Mouse (Mus musculus) cerebellum, adult 8-10 months (tissue): ENCODE measurements at regions not wholly inside any gene's neighbourhood (a gene's known extent, or its start where the extent isn't known, plus 50 kb on each side); places are given as distances from the start of the nearest gene placed in this dataset.

Source experiments
- DNase-seq: peaks from one replicate; pipeline ENCODE4 v3.0.0; 2022

DNA sequence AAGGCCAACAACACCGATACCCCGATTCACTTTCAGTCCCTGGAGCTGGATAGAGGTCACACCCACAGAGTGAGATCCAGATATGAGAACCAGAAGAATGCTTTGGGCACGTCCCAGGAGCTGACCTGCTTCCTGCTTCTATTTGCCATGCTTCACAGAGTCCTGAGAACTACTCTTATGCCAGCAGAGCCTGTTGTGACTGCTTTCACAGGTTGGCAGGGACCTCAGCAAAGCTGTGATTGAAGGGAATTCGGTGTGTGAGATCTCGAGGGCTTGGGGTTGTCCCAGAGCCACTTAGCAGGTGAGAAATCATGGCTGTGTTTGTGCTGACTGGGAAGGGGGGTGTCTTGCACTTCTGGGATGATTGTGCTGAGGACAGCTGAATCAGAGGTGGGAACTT lies 197.5 kb upstream of the Kif2a start:
- peak; percentile 10 for DNase-seq

DNA sequence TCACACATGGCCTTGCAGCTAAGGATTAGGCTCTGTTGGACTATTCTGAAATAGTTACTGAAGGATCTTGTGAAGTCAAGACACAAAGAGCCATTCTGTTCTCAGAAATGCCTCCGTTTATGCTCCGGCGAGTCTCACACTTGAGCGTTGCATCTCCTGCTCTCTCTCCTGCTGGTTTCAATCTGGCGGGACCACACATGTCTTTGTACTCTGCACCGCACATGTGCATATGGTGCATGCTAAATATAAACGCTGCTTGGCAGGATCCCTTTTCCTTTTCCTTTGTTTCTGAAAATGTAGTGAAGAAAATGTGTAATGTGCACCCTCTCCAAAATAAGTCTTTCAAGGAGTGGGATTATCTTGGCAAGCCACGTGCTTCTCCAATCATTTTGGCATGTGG lies 196.4 kb upstream of the Kif2a start:
- peak; percentile 52 for DNase-seq

DNA sequence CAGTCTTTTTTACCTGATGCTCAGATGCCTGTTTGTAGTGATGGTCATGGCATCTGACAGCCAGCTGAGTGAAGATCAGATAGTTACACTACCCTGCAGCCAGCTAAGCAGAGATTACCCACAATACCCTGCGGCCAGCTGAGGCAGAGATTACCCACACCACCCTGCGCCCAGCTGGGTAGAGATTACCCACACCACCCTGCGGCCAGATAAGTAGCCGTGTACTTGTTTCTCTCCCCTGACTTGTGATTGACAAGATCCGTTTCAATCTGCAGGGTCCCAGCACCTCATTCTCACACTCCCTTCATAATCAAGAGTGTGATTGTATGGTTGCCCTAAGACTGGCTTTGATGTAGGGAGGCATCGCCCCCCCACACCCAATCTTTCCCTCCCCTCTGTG lies 195.9 kb upstream of the Kif2a start:
- DNase-seq, result peak; percentile 14

DNA sequence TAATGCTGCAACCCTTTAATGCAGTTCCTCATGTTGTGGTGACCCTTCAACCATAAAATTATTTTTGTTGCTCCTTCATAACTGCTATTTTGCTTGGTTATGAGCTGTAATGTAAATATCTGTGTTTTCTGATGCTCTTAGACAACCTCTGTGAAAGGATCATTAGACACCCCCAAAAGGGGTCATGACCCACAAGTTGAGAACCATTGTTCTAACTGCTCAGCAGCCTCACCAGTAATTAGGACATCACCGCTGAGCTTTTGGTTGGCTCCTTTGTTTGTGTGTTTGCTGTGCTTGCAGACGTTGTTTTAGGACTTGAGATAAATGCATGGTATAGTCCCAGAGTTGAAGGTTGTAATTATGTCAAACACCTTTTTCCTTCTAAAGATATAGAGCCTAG lies 191.4 kb upstream of the Kif2a start:
- DNase-seq, result no peak

DNA sequence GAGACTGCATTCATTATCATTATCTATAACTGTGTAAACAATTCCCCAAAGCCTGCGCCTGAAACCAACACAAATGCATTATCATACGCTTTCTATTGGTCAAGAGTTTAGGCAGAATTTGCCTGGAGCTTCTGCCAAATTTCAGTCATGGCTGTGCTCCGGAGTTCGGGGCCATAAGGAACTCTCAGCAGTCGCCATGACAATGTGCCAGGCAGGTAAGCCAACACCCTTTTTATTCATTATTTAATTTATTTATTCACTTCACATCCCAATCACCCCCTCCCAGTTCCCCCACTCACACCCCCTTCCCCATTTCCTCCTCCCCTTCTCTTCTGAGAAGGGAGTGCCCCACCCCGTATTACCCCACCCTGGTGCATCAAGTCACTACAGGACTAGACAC lies 188.8 kb upstream of the Kif2a start:
- peak; percentile 16 for DNase-seq

DNA sequence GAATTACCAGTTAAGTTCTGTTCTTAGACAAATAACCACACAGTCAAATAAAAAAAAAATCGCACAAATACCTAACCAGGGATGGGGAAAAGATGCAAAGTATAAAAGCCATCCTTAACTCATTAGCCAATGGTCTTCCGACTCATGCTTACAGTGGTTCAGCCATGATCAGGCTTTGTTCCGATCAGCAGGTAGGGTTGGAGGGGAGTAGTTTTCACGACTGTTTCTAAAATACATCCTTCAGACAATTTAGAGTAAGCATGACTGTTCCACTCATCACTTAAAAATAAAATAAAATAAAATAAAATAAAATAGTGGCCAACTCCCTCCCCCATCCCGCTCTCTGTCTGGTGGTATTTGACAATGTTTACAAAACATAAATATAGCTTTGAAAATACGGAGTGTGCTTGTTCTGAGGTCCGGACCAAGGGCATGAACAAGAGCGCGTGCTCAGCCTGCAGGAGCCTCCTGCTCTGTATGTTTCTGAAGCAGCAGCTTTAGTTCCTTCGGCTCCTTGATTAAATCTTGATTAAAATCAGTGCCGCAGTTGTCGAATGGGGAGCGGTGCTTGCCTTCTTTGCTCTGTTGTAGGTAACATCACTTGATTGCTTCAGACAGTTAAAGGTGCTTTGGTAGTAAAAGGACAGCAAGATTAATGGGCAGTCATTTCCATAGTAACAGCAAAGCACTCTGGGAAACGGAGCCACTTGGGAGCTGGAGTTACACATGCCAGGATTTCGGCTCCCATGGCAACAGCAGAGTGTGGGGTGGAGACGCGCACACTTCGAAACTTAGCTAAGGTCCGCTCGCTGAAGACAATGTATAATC lies 185.6 kb upstream of the Kif2a start:
- peak; percentile 13 for DNase-seq

DNA sequence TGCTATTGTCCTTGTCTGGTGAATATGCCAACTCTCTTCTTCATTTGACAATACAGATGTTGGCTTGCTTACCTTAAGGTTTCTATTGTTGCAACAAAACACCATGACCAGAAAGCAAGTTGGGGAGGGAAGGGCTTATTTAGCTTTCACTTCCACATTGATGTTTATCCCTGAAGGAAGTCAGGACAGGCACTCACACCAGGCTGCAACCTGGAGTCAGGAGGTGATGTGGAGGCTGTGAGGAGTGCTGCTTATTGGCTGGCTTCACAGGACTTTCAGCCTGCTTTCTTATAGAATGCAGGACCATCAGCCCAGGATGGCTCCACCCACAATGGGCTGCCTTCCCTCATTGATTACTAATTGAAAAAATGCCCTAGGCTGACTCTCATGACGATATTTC lies 177.9 kb upstream of the Kif2a start:
- no peak for DNase-seq

DNA sequence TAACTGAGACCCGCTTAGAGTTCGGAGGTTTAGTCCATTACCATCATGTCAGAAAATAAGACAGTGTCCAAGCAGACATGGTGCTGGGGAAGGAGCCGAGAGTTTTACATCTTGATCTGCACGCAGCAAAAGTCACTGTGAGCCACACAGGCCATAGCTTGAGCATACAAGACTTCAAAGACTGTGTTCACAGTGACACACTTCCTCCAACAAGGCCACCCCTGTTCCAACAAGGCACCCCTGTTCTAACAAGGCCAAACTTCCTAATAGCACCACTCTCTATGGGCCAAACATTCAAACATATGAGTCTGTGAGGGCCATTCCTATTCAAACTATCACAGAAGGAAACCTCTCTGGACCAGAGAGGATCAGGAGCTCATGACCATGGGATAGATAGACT lies 171.5 kb upstream of the Kif2a start:
- no peak for DNase-seq

DNA sequence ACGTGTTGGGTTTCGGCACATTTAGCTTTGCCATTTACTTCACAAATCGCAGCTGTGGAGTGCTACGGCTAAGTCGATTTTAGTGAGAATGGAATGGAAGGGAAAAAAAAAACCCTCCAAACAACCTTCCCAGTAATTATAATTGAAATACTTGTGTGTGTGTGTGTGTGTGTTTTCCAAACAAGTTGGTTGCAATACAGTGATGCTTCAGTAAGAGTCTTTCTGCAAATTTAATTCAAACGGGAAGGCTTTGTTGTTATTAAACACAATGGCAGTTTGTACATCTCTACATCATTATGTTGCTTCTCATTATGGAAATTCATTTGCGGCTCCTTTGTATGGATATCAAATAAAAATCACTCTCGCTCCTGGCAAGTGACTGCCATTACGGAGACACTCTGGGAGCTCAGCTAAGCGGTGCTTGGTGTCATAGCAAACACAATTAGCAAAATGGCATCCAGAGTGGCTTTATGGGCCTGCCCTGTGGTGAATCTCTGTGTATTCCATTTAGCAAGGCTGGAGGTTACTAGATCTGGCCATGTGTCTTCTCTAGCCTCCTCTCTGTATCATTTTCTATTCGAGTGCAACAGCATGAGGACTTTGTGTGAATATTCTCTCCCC lies 165.4 kb upstream of the Kif2a start:
- no peak for DNase-seq

DNA sequence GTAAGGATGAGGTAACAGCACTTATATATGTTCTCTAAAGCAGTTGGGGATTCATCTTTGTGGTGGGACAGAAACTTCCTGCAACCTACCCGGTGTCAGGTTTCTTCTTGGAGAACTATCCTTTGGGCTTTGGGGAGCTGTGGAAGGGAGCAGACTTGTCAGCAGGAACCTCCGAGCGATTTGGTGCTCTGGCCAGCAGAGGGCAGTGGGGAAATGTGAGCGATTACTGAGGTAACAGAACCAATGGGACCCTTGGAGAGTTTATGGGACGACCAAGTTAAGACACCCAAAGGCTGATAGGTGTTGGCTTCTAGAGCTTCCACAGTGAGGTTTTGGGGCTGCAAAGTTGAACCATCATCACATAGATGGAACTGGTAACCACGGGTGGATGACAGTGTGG lies 160.6 kb upstream of the Kif2a start:
- DNase-seq, result peak; percentile 36

DNA sequence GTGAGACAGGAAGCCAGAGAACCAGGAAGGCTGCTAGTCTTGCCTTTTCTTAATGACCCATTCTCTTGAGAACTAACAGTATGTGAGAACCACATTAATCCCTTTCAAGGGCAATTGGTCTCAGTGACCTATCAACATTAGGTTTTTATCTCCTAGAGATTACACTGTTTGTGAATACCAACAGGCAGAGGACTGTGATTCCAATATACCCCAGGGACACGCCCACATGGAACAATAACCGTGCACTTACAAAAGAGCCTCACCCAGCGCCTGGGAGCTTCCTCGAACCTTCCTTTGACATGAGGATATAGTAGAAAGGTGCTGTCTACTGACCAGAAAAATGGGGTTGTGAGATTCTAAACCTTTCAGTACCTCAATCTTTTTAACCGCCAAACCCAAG lies 157.6 kb upstream of the Kif2a start:
- DNase-seq, result no peak

DNA sequence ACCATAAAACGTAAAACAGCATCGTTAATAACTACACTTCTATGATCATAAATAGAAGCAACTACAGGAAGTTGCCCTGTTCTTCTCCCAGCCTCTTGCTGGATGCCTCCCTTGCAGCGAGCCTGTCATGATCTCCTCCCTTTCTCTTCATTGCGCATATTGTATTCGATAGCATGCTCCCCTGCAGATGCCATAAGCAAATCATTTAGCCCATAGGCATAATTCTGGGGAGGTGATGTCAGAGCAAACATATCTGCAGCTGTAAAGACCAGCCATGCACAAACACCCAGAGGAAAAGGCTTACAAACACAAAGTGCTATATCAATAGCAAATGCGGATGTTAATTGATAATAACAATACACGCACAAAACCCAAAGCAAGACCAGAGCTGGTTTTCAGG lies 155.7 kb upstream of the Kif2a start:
- DNase-seq, result no peak

DNA sequence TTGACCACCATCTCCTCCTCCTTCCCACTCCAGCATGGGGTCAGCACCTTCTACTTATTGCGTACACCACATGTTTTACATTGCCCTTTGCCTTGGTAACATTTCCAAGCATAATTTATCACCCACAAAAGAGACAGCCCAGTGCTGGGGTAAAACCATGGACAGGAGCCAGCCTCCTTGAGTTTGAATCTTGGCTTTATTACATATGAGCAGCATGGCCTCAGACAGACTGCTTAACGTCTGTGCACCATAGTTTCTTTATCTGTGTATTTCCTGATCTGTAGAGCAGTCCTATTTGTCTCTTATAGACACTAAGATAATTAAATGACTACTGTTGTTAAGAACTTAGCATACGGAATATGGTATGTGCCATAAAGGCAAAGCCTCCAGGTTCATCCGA lies 154.0 kb upstream of the Kif2a start:
- no peak for DNase-seq

DNA sequence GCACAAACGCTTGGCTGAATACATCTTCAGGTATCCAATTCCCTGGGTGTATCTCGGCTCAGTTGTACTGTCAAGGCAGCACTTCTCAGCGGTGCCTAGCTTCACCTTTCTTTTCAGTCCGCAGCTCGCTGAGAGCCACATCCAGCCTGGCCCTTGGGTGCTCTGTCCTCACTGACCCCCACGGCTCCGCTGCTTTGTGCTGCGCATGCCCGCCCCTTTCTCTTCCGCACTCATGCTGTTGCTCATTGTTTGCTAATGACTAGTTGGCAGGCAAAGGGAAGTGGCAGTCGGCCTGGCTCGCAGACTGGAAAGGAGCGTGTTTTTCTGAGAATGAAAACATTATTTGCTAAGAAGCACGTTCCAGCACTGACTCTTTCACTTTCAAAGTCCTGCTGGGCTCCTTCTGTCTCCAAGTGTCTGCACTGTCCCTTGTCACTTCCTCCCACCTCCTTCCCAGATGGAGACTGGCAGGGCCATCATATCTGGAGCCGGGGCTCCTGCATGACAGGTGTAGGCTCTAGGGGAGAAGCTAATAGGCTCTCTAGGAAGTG lies 146.7 kb upstream of the Kif2a start:
- peak; percentile 71 for DNase-seq

DNA sequence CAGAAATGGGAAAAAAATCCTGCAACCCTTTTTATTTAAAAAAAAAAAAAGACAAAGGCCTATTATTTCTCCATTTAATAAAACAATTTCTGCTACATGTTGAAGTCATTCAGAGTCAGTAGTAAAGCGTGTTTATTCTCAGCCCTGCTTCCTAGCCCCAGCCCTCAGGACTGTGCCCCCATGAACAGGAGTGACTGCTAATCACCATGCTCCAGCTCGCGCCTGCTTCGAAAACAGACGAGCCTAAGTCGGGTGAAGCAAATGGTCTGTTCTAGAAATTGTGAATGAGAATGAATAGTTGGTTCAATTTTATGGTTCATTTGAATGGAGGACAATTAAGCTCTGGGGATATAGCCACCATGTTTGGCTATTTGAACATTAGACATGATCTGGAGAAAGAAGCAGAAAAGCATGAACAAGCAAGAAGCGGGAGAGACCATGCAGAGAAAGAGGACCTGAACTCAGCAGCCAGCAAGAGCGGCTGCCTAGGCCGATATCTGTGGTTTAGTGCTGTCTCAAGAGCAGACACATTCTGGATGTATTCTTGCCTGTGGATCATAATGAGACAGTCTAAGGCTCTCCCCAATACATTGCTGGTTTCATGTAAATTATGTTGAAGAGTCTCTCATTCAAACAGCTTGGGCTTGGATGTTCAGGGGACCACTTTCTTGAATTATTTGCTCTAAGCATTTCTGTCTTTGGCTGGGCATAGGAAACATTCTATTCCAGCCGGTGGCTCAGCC lies 146.1 kb upstream of the Kif2a start:
- DNase-seq, result no peak

DNA sequence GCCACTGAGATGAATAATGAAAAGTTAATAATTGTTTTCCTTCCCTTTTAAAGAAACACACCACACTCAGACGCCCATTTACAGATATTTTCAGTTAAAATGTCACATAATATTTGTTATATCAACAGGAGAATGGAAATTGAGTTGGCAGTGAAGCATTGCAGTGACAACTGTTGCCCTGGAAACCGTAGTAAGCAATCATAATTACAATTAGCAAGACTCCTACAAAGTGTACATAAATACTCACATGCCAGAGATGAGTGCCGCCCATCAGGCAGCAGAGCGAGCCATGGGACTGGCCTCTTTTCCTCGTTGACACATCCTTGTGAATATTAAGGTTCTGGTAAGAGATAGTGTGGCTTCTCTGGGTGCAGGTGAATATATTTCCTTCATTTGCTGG lies 129.6 kb upstream of the Kif2a start:
- no peak for DNase-seq

DNA sequence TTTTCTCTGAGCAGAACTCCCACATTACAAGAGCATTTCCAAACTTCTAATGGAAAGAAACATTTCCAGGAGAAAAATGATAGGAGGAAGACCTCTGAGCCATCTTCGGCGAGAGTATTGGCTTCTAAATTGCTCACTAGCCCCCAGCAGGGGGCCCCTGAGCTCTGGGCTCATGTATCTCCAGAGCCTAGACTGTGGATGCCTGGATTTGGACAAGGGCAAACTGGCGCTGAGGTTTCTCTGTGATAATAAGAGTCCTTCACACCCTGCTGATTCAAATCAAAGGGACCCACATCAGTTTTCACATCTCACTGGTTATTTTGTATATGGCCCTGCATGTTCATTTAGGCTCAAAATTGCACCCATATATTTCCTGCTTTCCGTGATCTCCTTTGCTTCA lies 119.3 kb upstream of the Kif2a start:
- no peak for DNase-seq

DNA sequence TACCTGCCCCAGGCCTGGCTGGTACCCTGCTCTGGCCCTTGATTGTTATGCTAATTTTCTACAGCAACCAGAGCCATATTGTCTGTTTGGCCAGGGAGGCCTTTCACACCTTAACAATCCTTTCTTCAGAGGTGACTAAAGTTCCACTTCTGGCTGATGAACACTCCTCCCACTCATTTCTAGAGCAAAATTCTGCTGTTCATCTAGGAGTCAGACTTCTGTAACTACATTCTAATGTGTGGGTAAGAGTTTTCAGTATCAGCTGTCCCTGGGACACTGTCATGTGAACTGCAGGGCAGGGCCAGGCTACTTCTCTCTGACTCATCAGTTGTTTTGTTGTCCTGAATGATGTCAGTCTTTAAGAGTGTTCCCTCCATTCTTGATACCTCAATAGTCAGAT lies 112.2 kb upstream of the Kif2a start:
- no peak for DNase-seq

DNA sequence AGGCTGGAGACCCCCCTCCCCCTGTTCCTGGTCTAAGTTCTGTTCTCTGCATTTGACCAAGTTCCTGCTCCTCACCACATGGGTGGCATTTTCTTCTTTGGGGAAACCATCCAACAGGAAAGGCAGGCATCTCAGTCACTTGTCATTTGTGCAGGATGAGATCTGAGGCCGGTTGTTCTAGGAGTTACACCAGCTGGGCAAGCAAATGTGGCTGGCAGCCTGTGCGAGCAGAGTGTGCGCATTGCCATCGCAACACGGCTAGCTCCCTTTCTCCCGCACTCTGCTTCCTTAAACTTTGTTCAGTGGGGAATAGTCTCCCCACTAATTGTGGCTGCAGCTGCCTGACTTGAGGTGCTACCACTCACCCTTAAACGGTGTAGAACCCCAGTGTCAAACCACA lies 104.7 kb upstream of the Kif2a start:
- no peak for DNase-seq

DNA sequence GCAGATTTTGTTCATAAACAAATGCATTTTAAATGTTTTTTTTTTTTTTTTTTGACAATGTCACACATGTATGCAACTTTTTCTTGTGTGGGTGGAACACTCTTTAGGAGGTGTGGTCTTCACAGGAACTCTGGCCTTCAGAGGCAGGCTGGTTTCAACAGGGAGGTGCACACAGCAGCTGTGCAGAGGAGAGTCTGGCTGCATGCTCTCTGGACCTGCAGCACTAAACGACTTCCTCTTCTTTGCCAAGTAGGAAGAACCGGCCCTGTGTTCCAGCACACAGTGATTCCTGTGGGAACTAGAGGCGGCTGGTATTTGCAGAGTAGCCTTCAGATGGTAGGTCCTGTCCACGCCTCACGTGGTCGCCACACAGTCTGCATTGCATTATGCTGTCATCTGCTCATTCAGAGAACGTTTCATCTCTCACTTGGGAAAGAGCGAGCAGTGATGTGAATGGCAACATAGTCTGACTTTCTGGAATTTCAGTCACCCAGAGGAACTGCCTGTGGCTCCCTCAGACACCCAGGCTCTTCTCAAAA lies 102.3 kb upstream of the Kif2a start:
- no peak for DNase-seq

DNA sequence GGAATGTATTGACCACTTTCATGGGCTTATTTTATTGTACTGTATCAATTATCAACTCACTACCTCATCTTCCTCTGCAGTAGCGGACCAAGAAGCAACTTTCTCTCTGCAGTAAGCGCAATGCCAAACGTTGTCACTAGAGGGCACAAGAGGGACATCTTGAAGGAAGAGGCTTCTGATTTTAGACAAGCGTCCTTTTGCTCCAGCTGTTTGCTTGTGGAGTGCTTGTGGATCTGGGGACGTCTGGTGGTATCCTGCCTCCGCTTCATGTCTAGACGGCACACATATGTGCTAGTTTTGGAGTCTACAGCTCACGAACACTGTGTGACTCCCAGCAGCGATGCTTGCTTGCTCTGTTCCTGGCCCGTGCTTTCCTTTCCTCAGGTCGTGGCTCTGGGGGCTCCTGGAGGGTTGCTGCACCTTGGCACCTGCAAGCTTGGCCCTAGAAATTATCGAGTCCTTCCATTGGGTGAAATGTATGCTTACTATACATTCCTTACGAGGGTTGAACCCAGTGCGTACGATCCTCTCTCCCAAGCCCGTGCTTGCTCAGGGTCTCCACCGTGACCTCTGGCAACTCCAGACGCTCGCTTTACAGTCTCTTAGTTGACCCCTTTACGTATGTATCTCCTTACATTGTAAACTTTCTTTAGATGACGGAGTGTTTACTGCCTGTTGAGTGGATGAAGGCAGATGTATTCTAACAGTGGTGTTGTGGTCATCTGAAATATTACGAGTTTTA lies 92.2 kb upstream of the Kif2a start:
- DNase-seq, result peak; percentile 78

DNA sequence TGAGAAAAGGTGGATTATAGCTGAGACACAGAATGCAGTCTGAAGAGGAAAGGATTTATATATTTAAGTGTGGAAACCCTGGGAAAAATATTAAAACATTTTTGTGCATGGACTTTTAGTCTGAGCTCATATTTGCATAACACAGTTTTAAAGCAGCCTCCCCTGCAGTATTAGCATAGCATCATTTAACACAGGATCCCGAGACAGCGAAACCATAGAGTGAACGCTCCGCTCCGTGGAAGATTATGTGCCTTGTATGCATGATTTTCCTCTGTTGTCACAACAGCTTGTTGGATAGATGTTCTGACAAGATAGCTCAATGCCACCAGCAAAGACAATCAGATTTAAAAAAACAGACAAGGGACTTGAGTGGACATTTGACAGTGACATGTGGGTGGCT lies 86.1 kb upstream of the Kif2a start:
- DNase-seq, result no peak

DNA sequence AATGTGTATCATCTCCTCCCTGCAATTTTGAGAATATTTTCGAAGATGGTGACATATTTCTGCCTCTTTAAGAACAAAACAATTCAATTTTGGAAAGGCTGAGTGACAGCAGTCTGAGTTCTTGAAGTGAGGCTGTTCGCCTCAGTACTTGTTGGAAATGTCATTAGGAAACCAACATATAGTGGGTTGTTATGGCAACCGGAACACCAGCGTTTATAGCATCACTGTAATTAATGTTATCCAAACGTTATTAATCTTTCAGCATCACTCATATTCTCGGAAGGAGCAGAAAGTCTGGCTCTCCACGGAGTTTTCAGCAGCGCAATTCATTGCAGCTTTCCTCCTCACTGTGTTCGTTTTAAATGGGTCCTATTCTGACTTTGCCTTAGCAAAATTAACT lies 85.6 kb upstream of the Kif2a start:
- no peak for DNase-seq
